Mouse (Mus musculus) limb, embryonic 11.5 days (tissue): Measurements from ENCODE around the gene Kbtbd2. TPM values are rescaled to one million over a fixed set of nuclear protein-coding genes. Genes with fewer than 3 reads are reported as not detected.

Source experiments
- ATAC-seq: fragments of 200-750 bp; cut with Nextera tagmentation; 2 replicates; pipeline ENCODE4 v1.8.0; 2017; ENCODE audit warnings: low read depth; ENCODE audit not compliant: insufficient number of reproducible peaks, low FRiP score, low TSS enrichment
- DNase-seq: peaks from one replicate; pipeline ENCODE4 v3.0.0-alpha.2; 2015; ENCODE audit warnings: low spot score
- H3K27ac ChIP-seq: fragments of 300-500 bp; sonication (generic); replicated peaks from 2 replicates; pipeline ENCODE4 v1.5.1; 2014; ENCODE audit warnings: low read depth, mild to moderate bottlenecking, low read length
- H3K27me3 ChIP-seq: fragments of 300-500 bp; sonication (generic); 2 replicates; pipeline ENCODE4 v1.6.1; 2014; ENCODE audit warnings: mild to moderate bottlenecking, low read length, mixed read lengths; ENCODE audit not compliant: control insufficient read depth, insufficient read depth
- H3K36me3 ChIP-seq: fragments of 300-500 bp; sonication (generic); 2 replicates; pipeline ENCODE4 v1.6.1; 2014; ENCODE audit warnings: mild to moderate bottlenecking, low read length, moderate library complexity, mixed read lengths; ENCODE audit not compliant: control insufficient read depth, insufficient read depth
- H3K4me1 ChIP-seq: fragments of 300-500 bp; sonication (generic); 2 replicates; pipeline ENCODE4 v1.6.1; 2014; ENCODE audit warnings: low read length, mixed read lengths; ENCODE audit not compliant: control insufficient read depth, insufficient read depth
- H3K4me2 ChIP-seq: fragments of 300-500 bp; sonication (generic); 2 replicates; pipeline ENCODE4 v1.6.1; 2014; ENCODE audit warnings: low read depth, mild to moderate bottlenecking, moderate library complexity; ENCODE audit not compliant: severe bottlenecking
- H3K4me3 ChIP-seq: fragments of 300-500 bp; sonication (generic); 2 replicates; pipeline ENCODE4 v1.5.1; 2014; ENCODE audit warnings: low read depth, low read length
- H3K9ac ChIP-seq: fragments of 300-500 bp; sonication (generic); 2 replicates; pipeline ENCODE4 v1.6.1; 2014; ENCODE audit warnings: mild to moderate bottlenecking, low read length
- H3K9me3 ChIP-seq: fragments of 300-500 bp; sonication (generic); 2 replicates; pipeline ENCODE4 v1.6.1; 2016; ENCODE audit warnings: low read length; ENCODE audit not compliant: control insufficient read depth
- WGBS: fragments of 180-500 bp; shearing (Covaris S2); extraction: QIAGEN DNeasy Blood & Tissue Kit; methylation state at CpG from one replicate; pipeline ENCODE4 v1.1.7; 2014; 5-methylcytosine and 5-hydroxymethylcytosine counted together
- polyA plus RNA-seq: library from polyadenylated mRNA; unstranded; fragments of >200 nt; fragmentation: Nextera tagmentation; extraction: Ambion mirVana; gene quantifications from 2 replicates; pipeline ENCODE4 v1.2.1, GENCODE M21; 2014

Kbtbd2 gene
- polyA plus RNA-seq, 1 experiment from 2014 or later: 34.6 TPM

GRCm38 (mm10) chr6:56779636-56780035 lies 18.0 kb downstream of the Kbtbd2 start:
- Histone ChIP-seq H3K27ac (no peak overlapping the region), H3K4me2 (no peak overlapping the region), H3K9ac (no peak overlapping the region), H3K4me3 (no peak overlapping the region), H3K27me3 (no peaks in the 10 kb centered on the region), H3K36me3 (peaks cover 15% of the 10 kb centered on the region), H3K4me1 (no peaks in the 10 kb centered on the region), H3K9me3 (no peaks in the 10 kb centered on the region)
- ATAC-seq (no peak), DNase-seq (no peak)
- 94% methylated on average over 5 of the region's 5 CpGs for WGBS

- Histone ChIP-seq H3K27me3 (no peaks in the 10 kb centered on the region), H3K9me3 (no peaks in the 10 kb centered on the region), H3K4me3 (no peak overlapping the region), H3K4me2 (no peak overlapping the region), H3K9ac (no peak overlapping the region), H3K4me1 (no peaks in the 10 kb centered on the region), H3K36me3 (peaks cover 12% of the 10 kb centered on the region), H3K27ac (no peak overlapping the region)
- no peak for ATAC-seq
- WGBS: 87% methylated on average over 3 of the region's 3 CpGs
- DNase-seq: no peak
Observed at GRCm38 (mm10) chr6:56775816-56776215, 21.8 kb downstream of the Kbtbd2 start.

GRCm38 (mm10) chr6:56765696-56766095 lies 31.9 kb downstream of the Kbtbd2 start:
- H3K9ac ChIP-seq: no peak overlapping the region
- H3K4me3 ChIP-seq: no peak overlapping the region
- no peaks in the 10 kb centered on the region for H3K27me3 ChIP-seq
- no peak for DNase-seq
- H3K4me1 ChIP-seq: no peaks in the 10 kb centered on the region
- no peak for ATAC-seq
- no peaks in the 10 kb centered on the region for H3K9me3 ChIP-seq
- no peak overlapping the region for H3K27ac ChIP-seq
- H3K4me2 ChIP-seq: no peak overlapping the region
- 85% methylated on average over 4 of the region's 4 CpGs for WGBS
- H3K36me3 ChIP-seq: no peaks in the 10 kb centered on the region

- Histone ChIP-seq H3K9me3 (no peaks in the 10 kb centered on the region), H3K9ac (no peak overlapping the region), H3K4me2 (no peak overlapping the region), H3K36me3 (no peaks in the 10 kb centered on the region), H3K4me3 (no peak overlapping the region), H3K4me1 (no peaks in the 10 kb centered on the region), H3K27ac (no peak overlapping the region), H3K27me3 (no peaks in the 10 kb centered on the region)
- ATAC-seq (no peak), DNase-seq (no peak)
- 83% methylated on average over 3 of the region's 3 CpGs for WGBS
Observed at GRCm38 (mm10) chr6:56765265-56765664, 32.3 kb downstream of the Kbtbd2 start.

GRCm38 (mm10) chr6:56759324-56759723 lies 38.3 kb downstream of the Kbtbd2 start:
- no peak for DNase-seq
- Histone ChIP-seq H3K9ac (no peak overlapping the region), H3K4me2 (no peak overlapping the region), H3K4me1 (no peaks in the 10 kb centered on the region), H3K27ac (no peak overlapping the region), H3K4me3 (no peak overlapping the region), H3K9me3 (no peaks in the 10 kb centered on the region), H3K36me3 (peaks cover 5% of the 10 kb centered on the region; the same call in 1 of the 2 replicates), H3K27me3 (no peaks in the 10 kb centered on the region)
- 92% methylated on average over 1 of the region's 1 CpGs for WGBS
- ATAC-seq: no peak

- no peak overlapping the region for H3K4me3 ChIP-seq
- no peak overlapping the region for H3K9ac ChIP-seq
- no peaks in the 10 kb centered on the region for H3K4me1 ChIP-seq
- 97% methylated on average over 1 of the region's 1 CpGs for WGBS
- ATAC-seq (no peak), DNase-seq (no peak)
- no peaks in the 10 kb centered on the region for H3K27me3 ChIP-seq
- H3K4me2 ChIP-seq: no peak overlapping the region
- H3K9me3 ChIP-seq: no peaks in the 10 kb centered on the region
- H3K36me3 ChIP-seq: peaks cover 7% of the 10 kb centered on the region; the same call in 1 of the 2 replicates
- H3K27ac ChIP-seq: no peak overlapping the region
Observed at GRCm38 (mm10) chr6:56756117-56756516, 41.5 kb downstream of the Kbtbd2 start.

GRCm38 (mm10) chr6:56753719-56754118 lies 43.9 kb downstream of the Kbtbd2 start:
- no peak for ATAC-seq
- DNase-seq: no peak

GRCm38 (mm10) chr6:56745950-56746543 lies 51.6 kb downstream of the Kbtbd2 start:
- DNase-seq (no peak), ATAC-seq (no peak)
- Histone ChIP-seq H3K9me3 (no peaks in the 10 kb centered on the region), H3K9ac (no peak overlapping the region), H3K4me2 (no peak overlapping the region), H3K4me3 (no peak overlapping the region), H3K27me3 (no peaks in the 10 kb centered on the region), H3K27ac (no peak overlapping the region), H3K4me1 (no peaks in the 10 kb centered on the region), H3K36me3 (no peaks in the 10 kb centered on the region; the same call in 1 of the 2 replicates)
- WGBS: 94% methylated on average over 5 of the region's 5 CpGs

More at GRCm38 (mm10) chr6:56753719-56754118, 43.9 kb downstream of the Kbtbd2 start:
- Histone ChIP-seq H3K36me3 (peaks cover 7% of the 10 kb centered on the region; the same call in 1 of the 2 replicates), H3K27ac (no peak overlapping the region), H3K9ac (no peak overlapping the region), H3K9me3 (no peaks in the 10 kb centered on the region), H3K4me1 (no peaks in the 10 kb centered on the region), H3K27me3 (no peaks in the 10 kb centered on the region), H3K4me3 (no peak overlapping the region), H3K4me2 (no peak overlapping the region)
- WGBS: 92% methylated on average over 3 of the region's 3 CpGs

GRCm38 (mm10) chr6:56732545-56732944 lies 65.1 kb downstream of the Kbtbd2 start:
- no peak for ATAC-seq

More at GRCm38 (mm10) chr6:56732545-56732944, 65.1 kb downstream of the Kbtbd2 start:
- no peak overlapping the region for H3K4me3 ChIP-seq
- no peaks in the 10 kb centered on the region for H3K4me1 ChIP-seq
- no peaks in the 10 kb centered on the region for H3K9me3 ChIP-seq
- H3K9ac ChIP-seq: no peak overlapping the region
- no peak overlapping the region for H3K4me2 ChIP-seq
- no peak overlapping the region for H3K27ac ChIP-seq
- H3K27me3 ChIP-seq: no peaks in the 10 kb centered on the region
- DNase-seq: no peak
- peaks cover 3% of the 10 kb centered on the region; the same call in 1 of the 2 replicates for H3K36me3 ChIP-seq
- WGBS: 90% methylated on average over 2 of the region's 2 CpGs
